Mouse (Mus musculus) gastrocnemius, adult 8-10 months (tissue): Measurements from ENCODE around the gene Pard6a. TPM values are rescaled to one million over a fixed set of nuclear protein-coding genes. Genes with fewer than 3 reads are reported as not detected.

Source experiments
- DNase-seq, 2 experiments: peaks; one replicate each; pipeline ENCODE4 v3.0.0; 2022; ENCODE audit warnings: low spot score in 2 of 2
- total RNA-seq, 4 experiments: library from RNA; stranded (reverse); gene quantifications; 2 replicates each; pipeline ENCODE4 v1.2.4; 2022

The Pard6a gene
- 1 to 10 TPM; 5.5 to 8.1 (median 6.7) TPM for total RNA-seq

DNA sequence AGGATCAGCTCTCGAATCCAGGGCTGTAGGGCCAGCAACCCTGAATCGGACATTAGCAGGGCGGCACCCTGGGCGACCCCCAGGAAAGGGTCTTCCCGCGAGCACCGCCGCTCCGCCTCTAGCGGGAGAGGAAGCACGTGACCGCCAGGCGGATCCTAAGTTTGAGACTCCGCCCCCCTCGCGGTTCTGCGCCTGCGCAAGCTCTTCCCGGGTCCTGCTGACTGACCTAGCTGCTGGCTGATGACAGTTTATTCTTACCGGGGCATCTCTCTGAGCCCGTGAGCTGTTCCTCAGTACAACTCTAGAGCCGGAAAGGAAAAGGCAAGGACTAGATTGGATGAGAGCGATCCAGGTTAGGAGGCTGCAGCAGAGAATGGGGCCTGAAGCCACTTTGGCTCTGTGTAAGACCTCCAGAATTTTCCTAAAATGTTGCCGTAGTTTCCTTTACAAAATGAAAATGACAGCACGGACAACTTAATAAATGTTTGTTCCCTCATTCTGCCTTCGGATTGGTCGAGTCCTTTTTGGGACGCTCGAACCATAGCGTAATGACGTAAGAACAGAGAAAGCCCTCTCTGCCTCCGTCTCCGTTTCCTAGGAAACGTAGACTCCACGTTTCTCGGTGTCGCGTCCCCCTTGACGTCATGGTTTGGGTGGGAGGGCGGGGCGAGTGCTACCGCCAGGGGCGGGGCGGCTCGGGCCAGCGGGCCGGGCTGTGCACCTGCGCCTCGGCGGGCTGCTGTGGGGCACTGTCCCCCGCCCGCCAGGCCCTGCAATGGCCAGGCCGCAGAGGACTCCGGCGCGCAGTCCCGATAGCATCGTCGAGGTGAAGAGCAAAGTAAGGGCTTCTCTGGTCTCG, at the start of gene Pard6a, which contains the start of gene Acd:
TSS of gene Pard6a (plus strand) at position 183 of the 859 bp plus-strand sequence.
TSS of gene Acd (minus strand) at position 137 of the 859 bp plus-strand sequence.
- DNase-seq = peak; percentile 94 to 95

DNA sequence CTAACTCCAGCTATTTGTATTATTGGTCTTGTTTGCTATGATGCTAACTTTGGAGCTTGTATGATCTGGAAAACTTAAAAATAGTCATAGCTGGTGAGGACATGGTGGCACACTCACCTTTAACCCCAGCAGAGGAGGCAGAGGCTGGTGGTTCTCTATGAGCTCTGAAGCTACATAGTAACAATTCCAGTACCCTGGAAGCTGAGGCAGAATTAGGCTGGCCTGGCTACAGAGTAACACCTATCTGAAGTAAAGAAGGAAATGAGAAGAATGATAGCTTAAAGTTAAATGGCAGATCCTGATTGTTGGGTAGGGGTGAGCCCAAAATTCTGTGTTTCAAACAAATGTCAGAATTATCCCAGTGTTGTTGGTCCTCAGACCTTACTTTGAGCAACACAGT, 43.3 kb upstream of the Pard6a start:
- DNase-seq = no peak

DNA sequence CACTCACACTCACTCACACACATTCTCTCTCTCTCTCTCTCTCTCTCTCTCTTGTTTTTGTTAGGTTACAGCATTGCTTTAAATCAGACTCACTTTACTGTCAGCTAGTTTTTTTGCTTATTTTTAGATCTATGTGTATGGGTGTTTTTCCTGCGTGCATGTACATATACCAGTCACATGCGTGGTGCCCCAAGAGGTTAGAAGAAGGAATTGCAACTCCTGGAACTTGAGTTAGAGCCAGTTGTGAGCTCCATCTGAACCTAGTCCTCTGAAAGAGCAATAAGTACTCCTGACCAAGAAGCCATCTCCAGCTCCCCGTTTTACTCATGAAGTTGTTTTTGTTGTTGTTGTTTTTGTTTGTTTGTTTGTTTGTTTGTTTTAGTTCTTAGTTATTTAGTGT, 39.8 kb upstream of the Pard6a start:
- DNase-seq = no peak

DNA sequence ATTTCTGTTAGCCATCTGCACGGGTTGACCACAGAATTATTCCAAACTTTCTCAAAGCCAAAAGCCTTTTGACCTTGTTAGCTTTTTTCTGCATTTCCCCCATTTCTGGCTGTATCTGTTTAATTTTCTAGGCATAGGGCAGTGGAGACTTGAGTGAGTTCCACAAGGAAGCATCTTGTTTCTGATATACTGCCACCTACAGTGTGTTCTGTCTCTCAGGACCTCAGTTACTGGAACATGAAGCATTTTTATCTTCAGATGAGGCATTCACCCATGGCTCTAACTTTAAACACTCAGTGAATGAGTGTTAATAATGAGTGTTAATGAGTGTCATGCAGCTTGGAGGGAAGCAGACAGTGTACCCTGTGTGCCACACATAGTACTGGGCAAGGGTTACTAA, 23.1 kb upstream of the Pard6a start:
- DNase-seq = no peak

DNA sequence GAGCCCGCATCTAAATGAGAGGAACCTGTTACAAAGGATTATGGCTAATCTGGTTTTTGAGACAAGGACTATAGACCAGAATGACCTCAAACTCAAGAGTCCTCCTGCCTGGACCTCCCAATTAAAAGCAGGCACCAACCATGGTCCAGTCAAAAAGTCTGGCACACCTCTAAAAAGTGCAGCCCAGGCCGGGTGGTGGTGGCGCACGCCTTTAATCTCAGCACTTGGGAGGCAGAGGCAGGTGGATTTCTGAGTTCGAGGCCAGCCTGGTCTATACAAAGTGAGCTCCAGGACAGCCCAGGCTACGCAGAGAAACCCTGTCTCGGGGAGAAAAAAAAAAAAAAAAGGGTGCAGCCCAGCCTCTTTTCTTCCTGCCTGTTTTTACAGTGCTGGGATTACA, 15.6 kb upstream of the Pard6a start:
- no peak for DNase-seq

DNA sequence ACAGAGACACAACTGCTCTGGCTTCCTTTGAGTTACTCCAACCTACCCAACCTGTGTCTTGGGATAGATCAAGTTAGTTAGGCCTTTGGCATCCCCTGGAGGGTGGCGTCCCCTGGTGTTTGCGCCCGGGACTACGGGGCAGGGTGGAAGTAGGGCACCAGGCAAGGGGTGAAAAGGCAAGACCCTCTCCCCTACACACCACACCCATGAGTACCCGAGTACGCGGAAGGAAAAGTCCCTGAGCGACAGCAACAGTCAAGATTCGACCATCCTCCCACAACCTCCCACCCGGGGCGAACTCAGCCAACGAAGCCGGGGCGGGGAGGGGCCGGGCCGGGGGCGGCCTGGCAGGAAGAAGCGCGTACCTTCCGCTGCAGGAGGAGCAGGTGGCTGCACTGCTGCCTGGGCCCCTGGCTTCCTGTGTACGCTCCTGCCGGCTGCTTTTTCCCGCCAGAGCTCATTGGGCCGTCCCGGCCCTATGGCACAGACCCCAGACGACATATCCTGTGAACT, 15.1 kb upstream of the Pard6a start, which contains the start of gene Carmil2:
TSS of gene Carmil2 (plus strand) at position 479 of the 513 bp plus-strand sequence.
- peak in 1 of 2 experiments; percentile 43 for DNase-seq

DNA sequence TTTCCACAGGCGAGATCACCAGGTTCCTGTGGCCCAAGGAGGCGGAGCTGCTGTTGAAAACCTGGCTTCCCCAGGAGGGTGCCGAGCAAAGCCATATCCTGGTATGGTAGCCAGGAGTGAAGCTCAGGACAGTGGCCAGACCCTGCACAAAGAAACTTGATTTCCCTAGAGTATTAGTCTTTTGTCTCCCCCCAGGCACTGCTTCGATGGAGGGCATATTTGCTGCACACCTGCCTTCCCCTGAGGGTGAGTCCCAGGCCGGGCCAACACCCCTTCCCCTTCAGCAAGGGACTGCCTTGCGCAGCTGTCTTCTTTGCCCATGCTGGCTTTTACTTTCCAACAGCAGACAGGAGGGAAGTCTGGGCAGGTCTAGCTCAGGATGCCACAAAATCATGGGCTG, 14.4 kb upstream of the Pard6a start:
- DNase-seq = no peak

DNA sequence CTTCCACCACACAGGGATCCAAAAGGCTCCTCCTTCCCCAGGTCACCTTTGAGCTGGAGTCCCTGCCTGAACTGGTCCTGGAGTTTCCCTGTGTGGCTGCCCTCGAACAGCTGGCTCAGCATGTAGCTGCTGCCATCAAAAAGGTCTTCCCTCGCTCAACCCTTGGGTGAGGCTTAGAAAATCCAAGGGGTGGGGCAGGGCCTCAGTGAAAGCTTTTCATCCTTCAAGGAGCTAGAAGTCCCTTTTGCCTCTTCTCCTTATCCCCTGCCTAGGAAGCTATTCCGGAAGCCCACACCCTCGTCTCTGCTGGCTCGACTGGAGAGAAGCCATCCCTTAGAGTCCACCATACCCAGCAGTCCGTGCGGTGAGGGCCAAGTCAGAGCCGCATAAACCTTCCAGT, 13.4 kb upstream of the Pard6a start:
- no peak for DNase-seq

DNA sequence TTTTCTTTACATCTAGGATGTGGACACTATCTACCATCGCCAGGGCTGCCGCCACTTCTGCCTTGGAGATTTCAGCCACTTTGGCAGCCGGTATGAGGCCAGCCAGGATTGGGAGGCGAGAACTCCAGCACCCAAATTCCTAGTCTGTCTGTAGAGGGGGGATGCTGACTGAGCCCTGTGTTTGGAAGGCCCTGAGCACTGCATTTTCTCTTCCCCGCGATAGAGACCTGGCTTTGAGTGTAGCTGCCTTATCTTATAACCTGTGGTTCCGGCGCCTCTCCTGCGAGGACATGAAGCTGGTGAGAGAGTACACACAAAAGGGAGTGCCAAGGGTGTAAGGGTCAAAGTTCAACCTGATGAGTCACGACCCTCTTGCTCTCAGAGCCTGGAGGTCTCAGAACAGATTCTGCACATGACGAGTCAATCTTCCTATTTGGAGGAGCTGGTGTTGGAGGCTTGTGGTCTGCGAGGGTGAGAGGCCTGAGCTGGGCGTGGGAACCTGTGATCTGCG, 12.7 kb upstream of the Pard6a start:
- DNase-seq = no peak

DNA sequence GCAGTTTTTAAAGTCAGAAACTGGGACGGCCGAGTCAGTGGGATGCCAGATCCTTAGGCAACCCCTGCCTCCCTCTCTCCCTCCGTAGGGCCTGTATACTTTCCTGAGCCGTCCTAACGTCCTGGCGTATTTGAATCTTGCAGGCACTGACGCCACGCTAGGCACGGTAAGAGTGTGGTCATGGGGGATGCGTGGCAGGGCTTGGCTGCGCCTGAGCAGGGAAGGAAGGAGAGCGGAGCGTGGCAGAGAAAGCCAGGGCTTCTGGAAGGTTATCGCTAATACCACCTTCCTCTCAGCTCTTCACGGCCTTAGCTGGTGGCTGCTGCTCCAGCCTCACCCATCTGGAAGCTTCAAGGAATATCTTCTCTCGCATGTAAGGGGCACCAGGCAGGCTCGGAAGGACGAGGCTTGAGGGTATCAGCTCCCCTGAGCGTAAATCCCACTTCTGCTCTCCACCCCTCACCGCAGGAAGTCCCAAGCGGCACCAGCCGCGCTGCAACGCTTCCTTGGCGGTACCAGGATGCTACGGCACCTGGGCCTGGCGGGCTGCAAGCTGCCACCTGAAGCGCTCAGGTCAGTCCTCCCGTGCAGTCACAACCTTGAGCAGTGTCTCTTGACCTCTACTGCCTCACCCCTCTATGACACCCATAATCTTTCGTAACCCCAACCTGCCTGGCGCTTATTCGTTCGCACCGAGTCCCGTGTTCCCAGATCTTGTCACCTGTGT, 11.5 kb upstream of the Pard6a start:
- DNase-seq = no peak

DNA sequence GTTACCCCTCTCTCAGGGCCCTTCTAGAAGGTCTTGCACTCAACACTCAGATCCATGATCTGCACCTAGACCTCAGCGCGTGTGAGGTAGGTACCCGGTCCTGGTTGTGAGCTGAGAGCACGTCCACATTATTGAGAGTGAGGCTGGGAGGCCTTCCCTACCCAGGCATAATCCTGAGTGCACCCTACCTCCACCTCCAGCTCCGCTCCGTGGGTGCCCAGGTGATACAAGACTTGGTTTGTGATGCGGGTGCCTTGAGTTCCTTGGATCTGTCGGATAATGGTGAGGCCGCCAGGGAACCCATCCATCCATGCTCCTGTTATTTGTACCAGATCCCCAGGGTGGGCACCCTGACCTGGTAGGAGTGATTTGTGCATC, 11.0 kb upstream of the Pard6a start:
- DNase-seq = no peak

DNA sequence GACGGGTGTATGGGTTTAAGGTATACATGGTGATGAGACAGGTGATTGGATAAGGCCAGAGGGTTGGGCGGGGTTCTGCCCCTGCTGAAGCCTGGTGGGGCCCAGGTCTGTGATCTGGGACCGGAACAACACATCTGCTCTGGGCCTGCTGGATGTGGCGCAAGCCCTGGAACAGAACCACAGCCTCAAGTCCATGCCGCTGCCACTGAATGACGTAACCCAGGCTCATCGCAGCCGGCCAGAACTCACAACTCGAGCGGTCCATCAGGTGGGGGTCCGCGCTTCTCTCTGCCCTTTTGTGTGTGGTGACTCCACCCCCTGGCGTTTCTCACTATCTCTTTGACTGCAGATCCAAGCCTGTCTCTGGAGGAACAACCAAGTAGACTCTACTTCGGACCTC, 10.0 kb upstream of the Pard6a start:
- no peak for DNase-seq

DNA sequence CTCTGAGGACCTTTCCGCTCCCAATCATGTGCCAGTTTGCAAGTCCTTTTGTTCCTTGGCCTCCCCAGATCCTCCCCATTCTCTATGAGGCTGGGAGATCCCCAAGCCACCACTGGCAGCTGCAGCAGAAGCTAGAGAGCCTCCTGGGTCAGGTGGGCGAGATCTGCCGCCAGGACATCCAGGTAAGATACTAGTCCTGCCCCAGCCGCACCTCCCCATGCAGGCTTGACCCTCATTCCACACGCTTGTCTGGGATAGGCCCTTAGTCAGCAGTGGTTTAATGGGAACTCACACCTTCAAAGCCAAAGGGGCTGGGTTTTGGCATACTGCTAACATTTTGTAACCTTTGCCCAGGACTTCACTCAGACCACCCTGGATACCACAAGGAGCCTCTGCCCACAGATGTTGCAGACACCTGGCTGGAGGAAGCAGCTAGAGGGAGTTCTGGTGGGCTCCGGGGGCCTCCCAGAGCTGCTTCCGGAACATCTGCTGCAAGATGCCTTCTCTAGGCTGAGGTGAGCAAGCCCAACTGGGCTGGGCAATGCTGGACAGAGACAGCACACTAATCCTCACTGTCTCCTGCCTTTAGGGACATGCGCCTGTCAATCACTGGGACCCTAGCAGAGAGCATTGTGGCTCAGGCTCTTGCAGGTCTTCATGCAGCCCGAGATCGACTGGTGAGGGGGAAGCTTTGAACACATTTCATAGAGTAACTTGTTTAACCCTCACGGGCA, 8.3 kb upstream of the Pard6a start:
- DNase-seq = no peak

DNA sequence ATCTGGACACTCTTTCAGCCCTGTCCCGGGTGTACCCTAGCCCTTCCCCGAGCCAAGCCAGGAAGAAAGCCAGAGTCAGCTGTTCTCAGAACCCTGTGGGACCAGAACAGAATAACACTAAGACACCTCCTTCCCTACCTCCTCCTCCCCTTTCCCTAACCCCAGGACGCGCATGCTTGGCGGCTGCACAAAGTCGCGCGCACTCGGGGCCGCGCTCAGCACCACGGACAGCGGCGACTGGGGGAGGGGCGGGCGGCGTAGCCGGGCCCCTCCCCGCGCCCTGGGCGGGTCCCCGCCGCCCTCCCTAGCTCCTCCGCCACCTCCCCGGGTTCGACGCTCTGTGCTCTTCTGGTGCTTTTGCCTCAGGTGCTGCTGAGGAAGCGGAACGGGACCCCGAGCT, 7.3 kb upstream of the Pard6a start:
- DNase-seq = no peak

DNA sequence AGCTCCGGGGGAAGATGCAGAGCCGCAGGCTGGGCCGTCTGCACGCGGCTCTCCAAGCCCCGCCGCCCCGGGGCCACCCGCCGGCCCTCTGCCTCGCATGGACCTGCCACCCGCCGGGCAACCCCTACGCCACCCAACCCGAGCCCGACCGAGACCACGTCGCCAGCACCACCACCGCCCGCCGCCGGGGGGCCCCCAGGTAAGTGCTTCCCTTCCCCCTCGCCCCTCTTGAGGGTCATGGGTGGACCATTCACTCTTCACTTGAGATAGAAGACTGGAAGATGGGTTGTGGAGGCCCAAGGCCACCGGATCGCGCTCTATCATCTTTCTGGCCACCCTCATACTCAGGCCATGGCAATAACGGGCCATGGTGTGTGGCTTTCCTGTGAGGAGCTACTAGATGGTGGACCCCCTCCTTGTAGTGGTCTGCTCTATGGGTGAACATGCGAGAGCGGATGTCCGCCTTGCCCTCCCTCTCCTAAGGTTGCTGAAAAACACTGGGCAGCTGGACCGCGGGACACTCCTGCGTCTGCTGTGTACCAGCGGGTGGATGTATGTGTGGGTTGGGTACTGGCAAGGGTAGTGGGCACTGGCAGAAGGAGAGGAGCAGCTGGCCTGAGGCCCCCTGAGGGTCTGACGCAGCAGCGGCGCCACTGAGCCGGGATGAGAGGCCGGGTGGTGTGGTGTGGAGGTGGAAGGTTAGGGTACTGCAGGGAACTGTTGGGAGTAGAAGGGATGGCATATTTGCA, 6.7 kb upstream of the Pard6a start:
- DNase-seq = no peak

DNA sequence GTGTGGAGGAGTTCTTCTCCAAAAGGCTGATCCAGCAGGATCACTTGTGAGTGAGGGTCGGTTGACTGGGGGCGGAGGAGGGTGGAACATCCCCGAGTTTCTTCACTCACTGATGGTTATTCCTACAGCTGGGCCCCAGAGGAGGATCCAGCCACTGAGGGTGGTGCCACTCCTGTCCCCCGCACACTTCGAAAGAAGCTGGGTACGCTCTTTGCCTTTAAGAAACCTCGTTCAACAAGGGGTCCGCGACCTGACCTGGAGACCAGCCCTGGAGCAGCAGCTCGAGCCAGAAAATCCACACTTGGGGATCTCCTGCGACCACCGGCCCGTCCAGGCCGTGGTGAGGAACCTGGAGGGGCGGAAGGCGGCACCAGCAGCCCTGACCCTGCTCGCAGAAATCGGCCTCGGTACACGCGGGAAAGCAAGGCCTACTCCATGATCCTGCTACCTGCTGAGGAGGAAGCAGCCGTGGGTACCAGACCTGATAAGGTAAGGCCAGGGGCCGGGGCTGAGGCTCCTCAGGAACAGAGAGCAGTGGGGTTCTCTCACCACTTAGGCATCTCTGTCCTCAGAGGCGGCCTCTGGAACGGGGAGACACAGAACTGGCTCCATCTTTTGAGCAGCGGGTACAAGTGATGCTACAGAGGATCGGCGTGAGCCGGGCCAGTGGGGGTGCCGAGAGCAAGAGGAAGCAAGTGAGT, 5.7 kb upstream of the Pard6a start:
- DNase-seq = no peak

DNA sequence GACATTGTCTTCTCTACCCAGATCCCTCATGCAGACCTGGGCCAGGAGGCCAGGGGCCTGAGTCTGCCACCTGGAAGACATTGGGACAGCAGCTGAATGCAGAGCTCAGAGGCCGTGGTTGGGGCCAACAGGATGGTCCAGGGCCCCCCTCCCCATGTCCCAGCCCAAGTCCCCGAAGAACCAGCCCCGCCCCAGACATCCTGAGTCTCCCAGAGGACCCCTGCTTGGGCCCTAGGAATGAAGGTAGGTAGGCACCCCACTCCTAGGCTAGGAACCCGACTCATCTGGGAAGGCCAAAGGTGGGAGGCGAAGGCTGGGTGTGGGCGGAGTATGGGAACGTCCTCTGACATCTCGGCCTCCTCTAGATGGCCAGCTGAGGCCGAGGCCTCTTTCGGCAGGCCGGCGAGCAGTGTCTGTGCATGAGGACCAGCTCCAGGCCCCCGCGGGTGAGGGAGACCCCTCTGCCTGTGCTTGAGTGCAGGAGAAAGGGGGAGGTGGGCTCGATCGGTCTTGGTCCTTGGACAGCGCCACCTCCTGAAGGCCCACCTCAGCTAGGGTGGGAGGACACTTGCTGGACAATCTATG, 3.7 kb upstream of the Pard6a start:
- no peak for DNase-seq

DNA sequence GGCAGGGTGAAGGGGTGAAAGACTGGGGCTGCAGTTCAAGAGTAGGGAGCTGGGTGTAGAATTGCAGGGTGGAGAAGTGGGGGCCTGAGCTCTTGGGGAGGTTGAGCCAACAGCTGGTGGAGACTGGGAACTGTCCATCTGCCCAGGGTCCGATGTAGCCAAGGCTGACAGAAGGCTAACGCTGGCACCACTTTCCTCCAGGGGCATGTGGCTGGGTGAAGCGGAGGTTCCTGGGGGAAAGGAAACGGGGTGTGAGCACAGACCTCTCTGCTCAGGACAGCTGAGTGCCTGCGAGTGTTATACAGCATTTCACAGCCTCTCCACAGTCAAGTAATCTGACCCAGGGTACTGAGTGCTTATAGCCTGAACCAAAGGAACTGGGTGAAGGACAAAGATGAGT, 2.2 kb upstream of the Pard6a start:
- no peak for DNase-seq

DNA sequence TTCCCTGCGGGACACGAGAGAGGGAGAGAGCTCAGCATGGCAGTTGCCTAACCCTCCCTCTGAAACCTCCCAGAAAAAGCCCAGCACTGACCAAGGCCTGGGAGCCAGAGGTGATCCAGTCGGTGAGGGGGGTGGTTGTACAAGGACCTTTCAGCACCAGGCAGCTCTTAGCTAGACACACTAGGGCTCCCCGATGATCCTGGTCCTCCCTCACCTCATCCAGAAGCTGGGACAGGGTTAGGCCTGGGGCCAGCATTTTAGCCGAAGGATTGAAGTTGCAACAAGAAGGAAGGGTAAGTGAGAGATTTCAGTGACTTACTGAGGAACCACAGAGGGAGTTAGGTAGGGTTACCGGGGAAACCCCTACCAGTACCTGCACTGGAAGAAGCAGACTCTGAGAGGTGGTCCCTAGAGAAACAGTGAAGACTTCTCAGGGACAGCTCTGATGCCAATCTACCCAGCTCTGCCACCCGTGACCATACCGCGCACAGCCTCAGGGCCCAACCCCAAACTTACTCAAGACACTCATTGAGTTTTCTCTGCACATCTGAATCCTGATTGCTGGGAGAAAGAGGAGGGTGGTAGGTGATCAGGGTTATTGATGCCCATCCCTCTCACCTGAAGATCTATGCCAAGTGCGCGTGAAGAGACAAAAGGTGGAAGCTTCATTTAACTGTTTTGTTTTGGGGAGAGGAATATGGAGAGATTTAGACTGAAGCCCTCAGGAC, 1.3 kb upstream of the Pard6a start:
- no peak for DNase-seq
